Comparison of ENCODE assay signal across 8 mouse cellular contexts in the genomic region with DNA sequence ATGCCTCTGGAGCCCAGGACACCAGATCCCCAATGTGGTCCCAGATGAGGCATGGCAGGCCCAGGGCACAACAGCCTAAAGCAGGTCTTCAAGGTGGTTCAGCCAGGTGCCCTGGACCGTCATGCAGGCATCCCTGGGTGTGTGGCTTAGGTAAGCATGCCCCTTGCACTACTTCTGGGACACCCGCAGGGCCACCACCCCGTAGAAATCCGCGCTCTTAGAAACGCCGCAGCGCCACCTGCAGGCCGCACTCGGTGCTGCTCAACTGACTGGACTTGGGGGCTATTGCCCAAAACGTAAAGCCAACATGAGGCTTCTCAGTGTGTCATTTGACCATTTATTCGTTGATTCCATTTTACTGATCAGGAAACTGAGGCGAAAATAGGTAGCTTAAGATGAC. TPM values are rescaled to one million over a fixed set of nuclear protein-coding genes. Genes with fewer than 3 reads are reported as not detected.
DNase-seq lines count a peak whose midpoint lies in the region; ATAC-seq lines count a peak whose summit lies in the region.

No protein-coding gene starts in this region.

- H3K27ac ChIP-seq in kidney, embryonic 16.5 days (ENCODE audit: low read length), result no peak overlapping the region

- 8% methylated on average over 13 of the region's 13 CpGs for WGBS in kidney, embryonic 16.5 days

- peaks cover 10% of the 10 kb centered on the region for H3K27me3 ChIP-seq in kidney, embryonic 16.5 days (ENCODE audit: insufficient read depth, low read length)

- no peak overlapping the region for H3K4me2 ChIP-seq in kidney, embryonic 16.5 days (replicated peaks; ENCODE audit: low read depth, low read length)

- DNase-seq in kidney, postnatal 10 days, result peak; percentile 73
- peak; percentile 68 for DNase-seq in ES-CJ7 (ENCODE audit: low read depth, low spot score)
- DNase-seq in adrenal gland, adult 2 months, result peak; percentile 21
- DNase-seq in embryo, embryonic 9.5 days (ENCODE audit: extremely low spot score), result peak; percentile 59
- DNase-seq in lung, postnatal 10 days, result peak; percentile 60
- peak; percentile 82 for DNase-seq in thymus, postnatal 4 days
- DNase-seq in layer of hippocampus, adult 9-11 months, result no peak

- H3K9ac ChIP-seq in kidney, embryonic 16.5 days (replicated peaks; ENCODE audit: low read length), result no peak overlapping the region

- H3K4me1 ChIP-seq in kidney, embryonic 16.5 days (ENCODE audit: insufficient read depth, low read length), result peaks cover 15% of the 10 kb centered on the region

- no peak for ATAC-seq in kidney, embryonic 16.5 days (ENCODE audit: low FRiP score, low TSS enrichment)

- H3K36me3 ChIP-seq in kidney, embryonic 16.5 days (ENCODE audit: insufficient read depth, low read length), result no peaks in the 10 kb centered on the region

- H3K9me3 ChIP-seq in kidney, embryonic 16.5 days (ENCODE audit: low read length), result no peaks in the 10 kb centered on the region

- no peak overlapping the region for H3K4me3 ChIP-seq in kidney, embryonic 16.5 days (ENCODE audit: low read length)

RNA-seq across cellular contexts. Expression of a gene that starts 48.5 kb away (rescaled TPM):
- polyA plus RNA-seq in kidney, embryonic 16.5 days (2015; fragmentation: Nextera tagmentation; extraction: Ambion mirVana), result 5.4 TPM in 2 replicates
- total RNA-seq in adrenal gland, adult 2 months (2021), result 10 to 100 TPM in 1 of 2 experiments, 1 to 10 TPM in 1; 6.0 to 14.7 TPM
- 6.1 and 7.6 TPM in 2 replicates for polyA plus RNA-seq in adrenal gland, adult 2 months (2012; rRNA removed)
